Mouse (Mus musculus): Measurements from ENCODE around the gene Morc1. TPM values are rescaled to one million over a fixed set of nuclear protein-coding genes. Genes with fewer than 3 reads are reported as not detected.

The Morc1 gene
- polyA plus RNA-seq, 3 experiments from 2014 or later, result 0.18 to 1.4 (median 0.67) TPM

GRCm38 (mm10) chr16:48474896-48475802 is 44.1 kb downstream of the Morc1 start:
- ATAC-seq, result peak; percentile 50

DNA sequence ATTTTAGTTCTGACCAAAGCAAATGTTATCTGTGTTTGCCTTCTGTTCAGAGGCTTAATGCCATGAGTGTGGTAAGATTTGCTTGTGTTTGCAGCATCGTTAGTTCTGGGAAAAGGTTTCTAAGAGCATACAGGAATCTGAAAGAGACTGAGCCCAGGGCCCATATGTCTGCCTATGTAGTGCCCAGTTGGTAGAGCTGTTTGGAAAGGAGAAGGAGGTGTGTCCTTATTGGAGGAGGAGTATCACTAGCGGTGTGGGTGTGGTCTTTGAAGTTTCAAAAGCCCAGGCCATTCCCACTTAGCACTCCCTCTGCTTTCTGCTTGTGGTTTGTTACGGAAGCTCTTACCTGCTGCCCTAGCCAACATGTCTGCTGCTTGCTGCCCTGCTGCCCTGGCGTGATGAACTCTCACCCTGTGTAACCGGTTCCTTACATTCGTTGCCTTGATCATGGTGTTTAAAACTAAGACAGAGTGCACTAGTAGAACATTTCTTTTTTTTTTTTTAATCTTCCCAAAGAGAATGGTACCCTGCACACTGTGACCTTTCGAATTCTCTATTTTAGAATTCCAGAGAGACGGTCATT is 48.3 kb downstream of the Morc1 start:
- no peak for ATAC-seq

DNA sequence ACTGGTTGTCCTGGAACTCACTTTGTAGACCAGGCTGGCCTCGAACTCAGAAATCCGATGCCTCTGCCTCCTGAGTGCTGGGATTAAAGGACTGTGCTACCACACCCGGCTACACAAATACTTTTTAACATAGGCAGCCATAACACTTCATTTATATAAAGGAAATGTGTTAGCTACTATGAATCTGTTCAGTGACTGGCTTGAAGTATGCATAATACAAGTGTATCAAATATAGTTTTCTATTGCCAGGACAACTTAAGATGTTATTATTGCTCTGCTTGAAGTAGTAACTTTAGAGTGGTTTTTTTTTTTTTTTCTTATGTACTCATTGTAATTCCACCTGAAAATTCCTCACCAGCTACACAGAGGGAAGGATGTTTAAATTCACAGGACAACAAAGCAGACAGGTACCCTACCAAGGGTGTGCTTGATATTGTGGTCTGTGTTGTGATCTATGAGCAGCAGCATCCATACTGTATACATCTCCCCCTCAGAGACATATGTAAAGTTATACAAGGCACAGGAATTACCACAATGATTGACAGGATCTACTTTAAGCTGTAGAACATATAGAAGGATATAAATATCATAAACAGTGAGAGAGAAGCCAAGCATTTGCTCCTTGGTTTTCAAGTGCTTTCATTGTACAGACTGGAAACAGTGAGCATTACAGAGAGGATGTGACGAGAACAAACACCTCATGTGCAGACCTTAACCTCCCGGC is 85.9 kb downstream of the Morc1 start:
- no peak for ATAC-seq

- no peak for ATAC-seq
These were observed 88.5 kb downstream of the Morc1 start for GRCm38 (mm10) chr16:48519569-48519968.

DNA sequence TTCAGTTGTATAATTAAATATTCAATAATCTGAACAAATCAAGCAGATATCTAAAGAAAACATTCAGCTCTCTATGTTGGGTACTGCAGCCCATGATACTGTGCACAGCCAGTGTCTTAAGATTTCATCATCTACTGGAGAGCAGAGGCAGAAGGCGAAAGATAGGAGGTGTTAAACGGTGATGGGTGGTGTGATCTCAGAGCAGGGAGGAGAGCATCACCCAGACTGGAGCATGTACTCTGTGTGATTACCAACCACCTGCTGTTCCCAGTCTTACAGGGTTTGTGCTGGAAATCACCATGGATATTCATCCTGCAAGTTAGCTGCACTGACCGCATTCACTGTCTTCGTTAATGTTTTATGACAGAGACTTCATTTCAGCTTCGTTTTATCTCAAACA is 106.1 kb downstream of the Morc1 start:
- no peak for ATAC-seq

- no peak for ATAC-seq
These were observed 131.4 kb downstream of the Morc1 start for GRCm38 (mm10) chr16:48562290-48563080.

DNA sequence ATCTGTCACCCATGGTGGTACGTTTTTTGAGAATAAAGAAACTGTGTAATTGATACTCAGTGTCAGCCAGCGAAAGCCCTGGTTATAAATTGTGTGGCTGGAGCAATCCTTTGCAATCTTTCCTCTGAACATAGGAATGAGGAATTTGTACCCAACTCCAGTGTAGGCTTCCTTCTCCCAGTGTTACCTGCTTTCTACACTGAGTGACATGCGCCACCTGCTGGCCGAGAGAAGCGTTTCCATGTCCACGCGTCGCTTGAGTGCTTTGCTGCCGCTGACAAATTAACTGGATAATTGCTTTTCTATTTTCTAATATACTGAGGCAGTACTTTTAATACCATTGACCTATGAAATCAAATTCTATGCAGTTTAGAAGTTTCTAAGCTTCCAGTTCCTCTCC is 139.3 kb downstream of the Morc1 start:
- peak; percentile 80 for ATAC-seq

DNA sequence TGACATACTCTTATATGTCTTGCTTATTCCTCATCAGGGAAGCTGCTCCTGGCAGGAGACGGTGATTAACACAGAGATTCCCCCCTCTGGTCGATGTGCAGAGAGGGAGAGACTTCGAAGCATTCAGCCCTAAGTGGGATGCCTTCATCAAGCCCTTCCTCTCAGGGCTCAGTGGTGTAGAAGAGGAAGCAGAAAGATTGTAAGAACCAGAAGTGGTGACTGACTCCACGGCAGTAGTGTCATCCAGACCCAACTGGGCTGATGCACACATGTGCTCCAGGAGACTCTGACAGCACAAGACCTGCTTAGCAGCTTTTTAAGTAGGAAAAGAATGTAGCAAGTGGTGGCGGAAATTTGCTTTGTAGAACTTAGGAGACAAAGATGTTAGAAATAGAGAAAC is 143.0 kb downstream of the Morc1 start:
- no peak for ATAC-seq

DNA sequence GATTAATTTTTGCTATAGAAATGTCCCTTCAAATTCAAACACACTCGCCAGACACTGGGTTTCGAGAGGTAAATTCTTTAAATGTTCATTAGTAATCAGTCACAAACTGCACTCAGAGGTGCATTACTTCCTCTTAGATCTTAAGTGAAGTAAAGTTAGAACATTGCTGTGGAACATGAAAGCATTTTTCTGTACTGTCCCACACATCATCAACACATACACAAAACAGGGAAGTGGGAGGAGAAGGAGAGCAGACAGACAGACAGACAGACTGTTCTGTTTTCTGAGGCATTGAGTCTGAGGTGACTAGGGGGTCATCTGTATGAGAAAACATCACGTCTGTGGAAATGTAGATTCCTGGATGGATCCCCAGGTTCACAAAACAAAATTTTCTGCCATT is 143.5 kb downstream of the Morc1 start:
- ATAC-seq, result no peak

- ATAC-seq, result peak; percentile 35
These were observed 154.3 kb downstream of the Morc1 start for GRCm38 (mm10) chr16:48585369-48585768.

- ATAC-seq, result peak; percentile 84
These were observed 163.4 kb downstream of the Morc1 start for GRCm38 (mm10) chr16:48594457-48594856.

DNA sequence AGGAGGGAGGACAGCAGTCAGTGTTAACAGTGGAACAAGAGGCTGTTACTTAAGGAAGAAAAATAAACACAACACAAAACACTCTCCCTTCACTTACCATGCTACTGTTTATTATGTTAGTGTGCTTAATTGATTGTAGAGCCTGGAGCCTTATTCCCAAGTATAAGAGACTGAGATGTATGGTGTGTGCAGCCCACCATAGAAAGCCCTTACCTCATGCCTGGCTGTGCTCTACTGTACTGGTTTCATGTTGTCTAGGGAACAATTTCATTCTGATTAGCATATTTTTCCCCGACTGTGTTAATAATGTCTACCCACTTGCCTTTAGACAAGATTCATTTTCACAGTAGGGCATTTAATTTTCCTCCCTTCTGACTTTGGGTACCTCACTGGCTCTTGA is 164.2 kb downstream of the Morc1 start:
- no peak for ATAC-seq

DNA sequence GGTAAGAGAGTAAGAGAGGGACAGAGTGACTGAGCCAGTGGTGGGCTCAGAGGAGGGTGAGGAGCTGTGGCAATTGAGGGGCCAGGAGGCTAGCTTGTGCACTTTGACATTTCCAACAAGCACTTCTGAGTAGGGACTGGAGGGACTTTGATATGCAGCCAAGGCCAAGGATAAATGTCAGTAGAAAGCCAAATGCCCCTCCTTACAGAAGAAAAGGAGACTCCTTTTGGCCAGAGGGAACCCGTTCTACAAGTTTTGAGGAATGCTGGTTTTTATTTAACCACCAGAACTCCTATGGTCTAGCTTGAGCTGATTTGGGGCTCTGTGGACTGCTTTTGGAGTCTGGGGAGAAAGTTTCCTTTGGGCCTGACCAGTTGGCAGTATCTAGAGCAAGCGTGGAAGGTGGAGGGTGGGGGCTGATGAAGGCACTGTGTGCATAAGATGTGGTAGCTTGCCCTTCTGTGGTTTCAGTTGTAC is 172.7 kb downstream of the Morc1 start:
- no peak for ATAC-seq

GRCm38 (mm10) chr16:48606476-48607038 is 175.5 kb downstream of the Morc1 start:
- ATAC-seq, result no peak

DNA sequence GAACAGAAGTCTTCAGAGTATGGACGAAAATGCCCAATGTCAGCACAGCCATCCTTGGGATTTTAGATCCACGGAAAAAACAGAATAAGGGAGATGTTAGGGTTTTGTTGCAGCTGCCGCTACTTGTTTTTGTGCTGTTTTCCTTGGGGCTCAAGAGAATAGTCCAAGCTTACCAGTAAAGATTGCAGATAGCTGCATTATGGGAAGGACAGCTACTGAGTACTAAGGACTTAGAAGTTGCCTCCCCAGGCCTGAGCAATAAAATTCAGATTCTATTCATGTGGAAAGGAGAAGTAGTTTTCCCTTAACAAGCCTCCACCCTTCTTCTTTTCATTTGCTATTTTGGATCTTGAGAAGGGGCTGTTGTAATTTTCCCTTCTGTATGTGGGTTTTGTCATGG is 177.2 kb downstream of the Morc1 start:
- no peak for ATAC-seq

DNA sequence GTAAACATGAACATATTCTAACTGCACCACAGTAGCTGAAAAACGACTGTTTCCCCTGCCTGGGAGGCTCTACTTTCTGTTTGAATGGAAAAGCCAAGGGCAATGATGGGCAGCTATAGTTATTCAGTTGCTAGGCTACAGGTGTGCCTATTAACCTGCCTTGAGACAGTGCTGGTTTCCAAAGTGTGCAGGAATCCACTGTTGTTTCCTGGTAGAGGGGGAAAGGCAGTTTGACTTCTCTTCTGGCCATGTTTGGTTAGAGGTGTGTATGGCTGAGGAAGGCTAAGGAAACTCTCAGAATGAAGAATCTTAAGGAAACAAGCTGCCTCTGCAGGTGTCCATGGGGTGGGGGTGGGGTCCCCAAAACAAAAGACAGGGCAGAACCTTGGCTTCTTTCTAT is 179.8 kb downstream of the Morc1 start:
- ATAC-seq, result no peak

- no peak for ATAC-seq
These were observed 180.4 kb downstream of the Morc1 start for GRCm38 (mm10) chr16:48611436-48611835.

DNA sequence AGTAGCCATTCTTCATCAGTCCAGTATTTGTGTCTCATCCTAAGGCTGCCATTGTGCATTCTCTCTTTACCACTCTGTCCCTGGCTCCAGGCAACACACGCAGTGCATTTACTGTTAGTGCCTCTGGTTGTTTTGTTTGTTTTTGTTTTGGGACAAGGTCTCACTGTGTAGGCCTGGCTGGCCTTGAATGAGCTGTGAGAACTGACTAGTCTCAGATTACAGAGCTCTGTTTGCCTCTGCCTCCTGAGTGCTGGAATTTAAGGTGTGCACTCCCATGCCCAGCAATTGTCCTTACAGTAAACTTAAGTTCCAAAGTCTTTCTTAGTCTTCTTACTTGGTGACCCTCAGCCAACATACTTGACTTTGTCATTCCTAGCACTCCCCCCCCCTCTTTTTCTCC is 182.7 kb downstream of the Morc1 start:
- ATAC-seq, result no peak

GRCm38 (mm10) chr16:48620510-48620909 is 189.5 kb downstream of the Morc1 start:
- no peak for ATAC-seq

GRCm38 (mm10) chr16:48621019-48621418 is 190.0 kb downstream of the Morc1 start:
- ATAC-seq, result no peak

DNA sequence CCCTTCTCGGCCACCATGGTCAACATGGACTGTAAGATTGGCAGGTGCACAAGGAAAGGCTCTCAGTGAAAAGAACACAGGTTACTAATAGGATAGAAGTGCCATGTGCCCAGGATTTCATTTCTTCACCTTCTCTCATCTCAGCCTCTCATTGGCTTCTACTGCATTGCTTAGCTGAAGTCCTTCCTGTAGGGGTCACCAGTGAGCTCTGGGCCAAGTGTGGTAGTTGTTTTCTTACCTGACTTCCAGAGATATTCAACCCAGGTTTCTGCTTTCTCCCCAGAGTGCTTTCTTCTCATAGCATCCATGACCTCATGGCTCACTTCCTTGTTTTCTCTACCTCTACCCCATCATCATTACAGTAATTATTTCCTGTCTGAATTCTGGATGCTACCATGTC is 192.4 kb downstream of the Morc1 start:
- ATAC-seq, result peak; percentile 68

DNA sequence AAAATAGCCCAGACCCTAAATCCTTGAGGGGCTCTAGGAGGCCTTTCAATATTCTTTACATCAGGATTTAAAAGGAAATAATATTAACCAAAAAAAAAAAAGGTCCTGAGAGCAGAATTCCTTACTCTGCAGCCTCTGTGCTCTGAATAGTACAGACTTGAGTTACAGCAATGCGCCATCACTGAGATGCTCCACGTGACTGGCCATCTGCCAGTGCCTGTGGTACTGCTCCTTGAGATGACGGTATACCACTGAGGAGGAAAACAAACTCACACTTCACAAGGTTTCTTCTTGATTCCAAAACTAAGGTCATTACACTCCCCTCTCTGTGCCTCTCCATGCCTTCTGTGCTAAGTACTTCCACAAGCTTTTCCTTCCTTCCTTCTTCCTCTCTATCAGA is 195.1 kb downstream of the Morc1 start:
- no peak for ATAC-seq
